Comparison of ENCODE assay signal across 14 mouse cellular contexts in the genomic region with DNA sequence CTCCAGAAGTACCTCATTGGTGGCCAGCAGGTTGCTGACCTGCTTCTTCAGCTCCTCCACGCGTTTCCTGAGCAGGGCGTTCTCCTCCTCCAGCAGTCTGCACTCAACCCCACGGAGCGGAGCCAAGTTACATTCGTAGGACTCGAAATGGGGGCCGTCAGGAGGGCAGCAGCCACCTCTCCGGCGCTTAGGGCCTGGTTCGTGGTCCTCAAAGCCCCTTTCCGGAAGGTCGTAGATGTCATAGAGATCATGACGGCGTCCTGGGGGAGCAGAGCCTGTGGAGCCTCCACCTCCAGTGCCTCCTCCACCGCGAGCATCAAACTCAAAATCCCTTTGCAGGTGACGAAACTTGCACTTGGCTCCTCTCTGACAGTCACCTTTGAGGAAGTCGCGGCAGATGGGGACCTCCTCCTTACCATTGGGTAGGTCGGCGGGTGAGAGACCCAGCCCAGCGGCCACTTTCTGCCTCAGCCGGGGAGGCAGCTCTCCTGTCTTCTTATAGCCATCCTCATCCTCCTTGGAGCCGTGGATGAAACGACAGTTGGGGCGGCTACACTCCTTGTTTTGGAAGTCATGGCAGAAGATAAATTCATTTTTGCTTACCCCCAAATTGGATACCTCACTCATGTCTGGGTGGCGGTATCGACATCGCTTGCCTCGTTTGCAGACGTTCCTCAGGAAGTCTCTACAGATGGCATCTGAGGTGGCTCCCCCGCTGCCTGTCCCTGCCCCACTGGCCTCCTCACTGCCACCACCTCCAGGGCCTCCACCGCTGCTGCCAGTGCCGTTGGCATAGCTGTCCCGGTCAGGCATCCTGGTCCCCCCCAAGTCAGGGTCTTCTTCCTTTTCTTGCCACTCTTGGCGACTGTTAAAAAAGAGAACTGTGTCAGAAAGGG. TPM values are rescaled to one million over a fixed set of nuclear protein-coding genes. Genes with fewer than 3 reads are reported as not detected.
DNase-seq lines count a peak whose midpoint lies in the region; ATAC-seq and TF ChIP-seq lines count a peak whose summit lies in the region.
"Had no signal": no experiment of that assay in that cellular context is flagged by ENCODE, and none has a peak within 500 bp of the region (broad histone marks: within the 10 kb centered on the region; RNA-seq: fewer than 3 reads in every experiment).

No protein-coding gene starts in this region.

- no peak for TF ChIP-seq CTCF in gastrocnemius, adult 2 months (IDR thresholded peaks at IDR 0.05)
- TF ChIP-seq CTCF in ES-Bruce4 (IDR thresholded peaks at IDR 0.05; ENCODE audit: low read depth, low read length): no peak

- no peaks in the 10 kb centered on the region for H3K9me3 ChIP-seq in ES-Bruce4 (replicated peaks; ENCODE audit: control insufficient read depth, insufficient read depth, low read length, poor library complexity, severe bottlenecking)
- no peaks in the 10 kb centered on the region for H3K9me3 ChIP-seq in embryonic facial prominence, embryonic 13.5 days
- H3K9me3 ChIP-seq: forebrain, embryonic 13.5 days; hindbrain, embryonic 15.5 days; neural tube, embryonic 12.5 days had no signal

- intact Hi-C loops in gastrocnemius, adult 2 months (cut with DNase I): loop anchor here (10.0 kb wide), 1 partner anchor 170 kb away; the partner anchor contains the start of gene Ankrd52
- intact Hi-C loops in left cerebral cortex, postnatal 4 days (cut with DNase I): no loop called here

- TF ChIP-seq POLR2A in ES-Bruce4 (IDR thresholded peaks at IDR 0.05; ENCODE audit: insufficient read depth, low read length): no peak

- H3K27me3 ChIP-seq in ES-Bruce4 (ENCODE audit: control insufficient read depth, insufficient read depth, low read length, poor library complexity, severe bottlenecking): no peaks in the 10 kb centered on the region
- no peaks in the 10 kb centered on the region for H3K27me3 ChIP-seq in embryonic facial prominence, embryonic 13.5 days
- H3K27me3 ChIP-seq: forebrain, embryonic 13.5 days; hindbrain, embryonic 15.5 days; neural tube, embryonic 12.5 days had no signal

- DNase-seq in gastrocnemius, adult 2 months: peak; percentile 25
- DNase-seq in gastrocnemius, adult 18-20 months (ENCODE audit: low spot score): no peak
- DNase-seq in left cerebral cortex, postnatal 4 days: peak; percentile 9
- DNase-seq in left cerebral cortex, adult 9 months (ENCODE audit: low spot score in 2 of 2): no peak
- DNase-seq in frontal cortex, adult 2 months (ENCODE audit: extremely low spot score in 1 of 2, low spot score in 1 of 2): no peak
- DNase-seq: embryo, embryonic 11 days; lung, postnatal 14 days had no signal

- peak overlapping the region; percentile 97; the same call in 1 of the 2 replicates for H3K27ac ChIP-seq in gastrocnemius, adult 2 months
- H3K27ac ChIP-seq in ES-Bruce4 (ENCODE audit: insufficient read depth, low read length): no peak overlapping the region
- H3K27ac ChIP-seq in embryonic facial prominence, embryonic 13.5 days: no peak overlapping the region
- H3K27ac ChIP-seq: forebrain, embryonic 13.5 days; hindbrain, embryonic 15.5 days; left cerebral cortex, adult 2 months; neural tube, embryonic 12.5 days had no signal

- H3K4me3 ChIP-seq in gastrocnemius, adult 2 months: no peak overlapping the region
- no peak overlapping the region for H3K4me3 ChIP-seq in ES-Bruce4 (ENCODE audit: low read depth, low read length)
- H3K4me3 ChIP-seq in embryonic facial prominence, embryonic 13.5 days: no peak overlapping the region
- H3K4me3 ChIP-seq: forebrain, embryonic 13.5 days; hindbrain, embryonic 15.5 days; left cerebral cortex, adult 2 months; neural tube, embryonic 12.5 days had no signal

- peak overlapping the region; percentile 100; the same call in 1 of the 2 replicates for H3K9ac ChIP-seq in ES-Bruce4 (ENCODE audit: low read depth, poor library complexity, severe bottlenecking)
- 0 out of 2 replicates have a peak overlapping the region, but pooled peaks have one; percentile 32 for H3K9ac ChIP-seq in embryonic facial prominence, embryonic 13.5 days
- H3K9ac ChIP-seq: forebrain, embryonic 13.5 days; hindbrain, embryonic 15.5 days; neural tube, embryonic 12.5 days had no signal

- 93% methylated on average over 37 of the region's 37 CpGs for WGBS in embryonic facial prominence, embryonic 13.5 days

- peaks cover 40% of the 10 kb centered on the region for H3K36me3 ChIP-seq in ES-Bruce4 (ENCODE audit: control insufficient read depth, insufficient read depth, low read length, poor library complexity, severe bottlenecking)
- peaks cover 45% of the 10 kb centered on the region for H3K36me3 ChIP-seq in embryonic facial prominence, embryonic 13.5 days

- H3K4me1 ChIP-seq in ES-Bruce4 (ENCODE audit: control insufficient read depth, insufficient read depth, low read length): no peaks in the 10 kb centered on the region
- peaks cover 9% of the 10 kb centered on the region for H3K4me1 ChIP-seq in embryonic facial prominence, embryonic 13.5 days

- ATAC-seq in embryonic facial prominence, embryonic 13.5 days (ENCODE audit: insufficient number of reproducible peaks, insufficient read depth, low FRiP score, low TSS enrichment, low read depth): no peak
- ATAC-seq: forebrain, embryonic 13.5 days; intestine, postnatal 0 days had no signal

- no peak overlapping the region for H3K4me2 ChIP-seq in embryonic facial prominence, embryonic 13.5 days
- H3K4me2 ChIP-seq: hindbrain, embryonic 15.5 days had no signal

- TF ChIP-seq EP300 in ES-Bruce4 (IDR thresholded peaks at IDR 0.05; ENCODE audit: insufficient read depth, low read depth, low read length): no peak

RNA-seq across cellular contexts. Expression of gene Zc3h10, which starts 2.7 kb away (rescaled TPM):
- total RNA-seq in gastrocnemius, adult 2 months (2021): 1 to 10 TPM; 4.2 to 6.5 TPM
- total RNA-seq in gastrocnemius, adult 18-20 months (2021): 1 to 10 TPM; 4.6 to 8.3 TPM
- 10 to 100 TPM; 14.0 to 15.2 TPM for total RNA-seq in left cerebral cortex, postnatal 4 days (2021)
- 22.4 and 24.6 TPM in 2 replicates for polyA plus RNA-seq in ES-Bruce4 (2011; ENCODE audit: insufficient read depth, insufficient read length, low read depth, missing spikeins)
- polyA plus RNA-seq in embryonic facial prominence, embryonic 13.5 days (2015; fragmentation: Nextera tagmentation; extraction: Ambion mirVana): 13.5 and 15.5 TPM in 2 replicates
- 11.3 and 12.2 TPM in 2 replicates for polyA plus RNA-seq in frontal cortex, adult 2 months (2012; rRNA removed)

RNA-seq across cellular contexts. Expression of gene Rpl41, which starts 4.2 kb away (rescaled TPM):
- total RNA-seq in gastrocnemius, adult 2 months (2021): 1,000 to 10,000 TPM in 1 of 2 experiments, 100 to 1,000 TPM in 1; 932 to 1,025 TPM
- total RNA-seq in gastrocnemius, adult 18-20 months (2021): 1,000 to 10,000 TPM; 1,015 to 1,049 TPM
- 1,000 to 10,000 TPM; 2,825 to 2,926 TPM for total RNA-seq in left cerebral cortex, postnatal 4 days (2021)
- polyA plus RNA-seq in ES-Bruce4 (2011; ENCODE audit: insufficient read depth, insufficient read length, low read depth, missing spikeins): 3,771 and 3,978 TPM in 2 replicates
- 4,323 and 4,329 TPM in 2 replicates for polyA plus RNA-seq in embryonic facial prominence, embryonic 13.5 days (2015; fragmentation: Nextera tagmentation; extraction: Ambion mirVana)
- 1,933 and 2,601 TPM in 2 replicates for polyA plus RNA-seq in frontal cortex, adult 2 months (2012; rRNA removed)

RNA-seq across cellular contexts. Expression of gene Esyt1, which starts 19.3 kb away (rescaled TPM):
- 10 to 100 TPM; 13.7 to 14.3 TPM for total RNA-seq in gastrocnemius, adult 2 months (2021)
- 10 to 100 TPM; 12.3 to 15.3 TPM for total RNA-seq in gastrocnemius, adult 18-20 months (2021)
- 10 to 100 TPM; 13.7 to 16.3 TPM for total RNA-seq in left cerebral cortex, postnatal 4 days (2021)
- polyA plus RNA-seq in ES-Bruce4 (2011; ENCODE audit: insufficient read depth, insufficient read length, low read depth, missing spikeins): 20.1 and 20.5 TPM in 2 replicates
- 21.4 and 23.1 TPM in 2 replicates for polyA plus RNA-seq in embryonic facial prominence, embryonic 13.5 days (2015; fragmentation: Nextera tagmentation; extraction: Ambion mirVana)
- 8.3 and 9.8 TPM in 2 replicates for polyA plus RNA-seq in frontal cortex, adult 2 months (2012; rRNA removed)

RNA-seq across cellular contexts. Expression of gene Pa2g4, which starts 20.9 kb away (rescaled TPM):
- 10 to 100 TPM; 37.8 to 39.3 TPM for total RNA-seq in gastrocnemius, adult 2 months (2021)
- total RNA-seq in gastrocnemius, adult 18-20 months (2021): 10 to 100 TPM; 35.4 to 37.6 TPM
- 100 to 1,000 TPM; 111 TPM for total RNA-seq in left cerebral cortex, postnatal 4 days (2021)
- polyA plus RNA-seq in ES-Bruce4 (2011; ENCODE audit: insufficient read depth, insufficient read length, low read depth, missing spikeins): 366 and 396 TPM in 2 replicates
- 188 and 206 TPM in 2 replicates for polyA plus RNA-seq in embryonic facial prominence, embryonic 13.5 days (2015; fragmentation: Nextera tagmentation; extraction: Ambion mirVana)
- 72.3 and 78.6 TPM in 2 replicates for polyA plus RNA-seq in frontal cortex, adult 2 months (2012; rRNA removed)

RNA-seq across cellular contexts. Expression of gene Erbb3, which starts 44.5 kb away (rescaled TPM):
- 1 to 10 TPM; 1.6 to 2.6 TPM for total RNA-seq in gastrocnemius, adult 2 months (2021)
- total RNA-seq in gastrocnemius, adult 18-20 months (2021): 1 to 10 TPM; 2.7 TPM
- total RNA-seq in left cerebral cortex, postnatal 4 days (2021): under 1 TPM; 0.62 to 0.66 TPM
- 39.4 and 41.7 TPM in 2 replicates for polyA plus RNA-seq in ES-Bruce4 (2011; ENCODE audit: insufficient read depth, insufficient read length, low read depth, missing spikeins)
- 14.8 and 16.1 TPM in 2 replicates for polyA plus RNA-seq in embryonic facial prominence, embryonic 13.5 days (2015; fragmentation: Nextera tagmentation; extraction: Ambion mirVana)
- 8.4 and 9.2 TPM in 2 replicates for polyA plus RNA-seq in frontal cortex, adult 2 months (2012; rRNA removed)

Comparison
In these comparisons a context has a peak if more than half of its experiments do, and no peak if none do; other contexts are left out.
1. DNase-seq: peak in gastrocnemius, adult 2 months (single experiment) and left cerebral cortex, postnatal 4 days (single experiment); none in gastrocnemius, adult 18-20 months (single experiment), left cerebral cortex, adult 9 months (0 of 2) and frontal cortex, adult 2 months (0 of 2).